Mouse (Mus musculus) ovary, postnatal 10 days (tissue): ENCODE results near the gene Pdyn.

ENCODE experiments used
- DNase-seq: peaks from one replicate; pipeline ENCODE4 v3.0.0; 2022; ENCODE audit warnings: low spot score

Gene Pdyn

GRCm38 (mm10) chr2:129654233-129654950 lies 45.3 kb downstream of the Pdyn start:
- no peak for DNase-seq

GRCm38 (mm10) chr2:129653632-129654031 lies 46.0 kb downstream of the Pdyn start:
- DNase-seq: no peak

- DNase-seq: no peak
These were observed 47.0 kb downstream of the Pdyn start for GRCm38 (mm10) chr2:129652616-129653015.
